Mouse (Mus musculus) midbrain, embryonic 15.5 days (tissue): ENCODE results near the gene Myo5c. TPM values are rescaled to one million over a fixed set of nuclear protein-coding genes. Genes with fewer than 3 reads are reported as not detected.

ENCODE experiments used
- ATAC-seq: fragments of 200-750 bp; cut with Nextera tagmentation; replicated peaks from 2 replicates; pipeline ENCODE4 v1.8.0; 2017; ENCODE audit warnings: moderate TSS enrichment
- H3K27ac ChIP-seq: fragments of 300-500 bp; sonication (generic); 2 replicates; pipeline ENCODE4 v1.5.1; 2015; ENCODE audit warnings: mild to moderate bottlenecking, inconsistent platforms
- H3K27me3 ChIP-seq: fragments of 300-500 bp; sonication (generic); replicated peaks from 2 replicates; pipeline ENCODE4 v1.6.1; 2015; ENCODE audit warnings: inconsistent platforms
- H3K36me3 ChIP-seq: fragments of 300-500 bp; sonication (generic); replicated peaks from 2 replicates; pipeline ENCODE4 v1.6.1; 2015; ENCODE audit warnings: inconsistent platforms
- H3K4me1 ChIP-seq: fragments of 300-500 bp; sonication (generic); 2 replicates; pipeline ENCODE4 v1.6.1; 2015; ENCODE audit warnings: inconsistent platforms
- H3K4me2 ChIP-seq: fragments of 300-500 bp; sonication (generic); 2 replicates; pipeline ENCODE4 v1.6.1; 2015; ENCODE audit warnings: inconsistent platforms, mild to moderate bottlenecking, moderate library complexity
- H3K4me3 ChIP-seq: fragments of 300-500 bp; sonication (generic); 2 replicates; pipeline ENCODE4 v1.5.1; 2015; ENCODE audit warnings: mild to moderate bottlenecking, inconsistent platforms
- H3K9ac ChIP-seq: fragments of 300-500 bp; sonication (generic); 2 replicates; pipeline ENCODE4 v1.6.1; 2015; ENCODE audit warnings: mild to moderate bottlenecking, inconsistent platforms
- H3K9me3 ChIP-seq: fragments of 300-500 bp; sonication (generic); 2 replicates; pipeline ENCODE4 v1.6.1; 2016; ENCODE audit warnings: inconsistent platforms
- WGBS: fragments of 180-500 bp; shearing (Covaris S2); methylation state at CpG from one replicate; pipeline ENCODE4 v1.1.7; 2015; ENCODE audit warnings: mixed read lengths; 5-methylcytosine and 5-hydroxymethylcytosine counted together
- polyA plus RNA-seq: library from polyadenylated mRNA; unstranded; fragments of >200 nt; fragmentation: Nextera tagmentation; extraction: Ambion mirVana; gene quantifications from 2 replicates; pipeline ENCODE4 v1.2.1, GENCODE M21; 2015

Myo5c gene
- polyA plus RNA-seq, 1 experiment from 2014 or later: 0.56 TPM

DNA sequence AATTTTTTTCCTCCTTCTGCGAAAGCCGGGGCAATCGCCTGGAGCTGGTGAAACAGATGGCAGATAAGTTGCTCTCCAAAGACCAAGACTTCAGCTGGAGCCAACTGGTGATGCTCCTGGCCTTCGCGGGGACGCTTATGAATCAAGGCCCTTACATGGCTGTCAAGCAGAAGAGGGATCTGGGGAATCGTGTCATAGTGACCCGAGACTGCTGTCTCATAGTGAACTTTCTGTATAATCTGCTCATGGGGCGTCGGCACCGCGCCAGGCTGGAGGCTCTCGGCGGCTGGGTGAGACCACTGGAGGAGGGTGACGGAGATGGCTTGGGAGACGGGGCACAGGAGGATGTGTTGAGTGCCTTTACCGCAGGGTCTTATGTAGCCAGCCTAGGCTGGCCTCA is 116.2 kb downstream of the Myo5c start:
- 93% methylated on average over 17 of the region's 17 CpGs for WGBS
- no peak overlapping the region for H3K4me3 ChIP-seq
- H3K4me1 ChIP-seq: no peaks in the 10 kb centered on the region
- H3K36me3 ChIP-seq: peaks cover 5% of the 10 kb centered on the region; the same call in 1 of the 2 replicates
- H3K4me2 ChIP-seq: no peak overlapping the region
- no peak overlapping the region for H3K27ac ChIP-seq
- no peak overlapping the region for H3K9ac ChIP-seq
- no peaks in the 10 kb centered on the region for H3K9me3 ChIP-seq
- H3K27me3 ChIP-seq: no peaks in the 10 kb centered on the region
- ATAC-seq: no peak

GRCm38 (mm10) chr9:75348641-75349040 is 116.8 kb downstream of the Myo5c start:
- no peaks in the 10 kb centered on the region for H3K4me1 ChIP-seq
- no peaks in the 10 kb centered on the region for H3K9me3 ChIP-seq
- H3K27ac ChIP-seq: no peak overlapping the region
- no peak overlapping the region for H3K4me2 ChIP-seq
- no peaks in the 10 kb centered on the region for H3K27me3 ChIP-seq
- no peak overlapping the region for H3K9ac ChIP-seq
- no peak for ATAC-seq
- no peak overlapping the region for H3K4me3 ChIP-seq
- 46% methylated on average over 3 of the region's 3 CpGs for WGBS
- H3K36me3 ChIP-seq: peaks cover 3% of the 10 kb centered on the region; the same call in 1 of the 2 replicates

GRCm38 (mm10) chr9:75353094-75353493 is 121.3 kb downstream of the Myo5c start:
- no peaks in the 10 kb centered on the region for H3K4me1 ChIP-seq
- H3K9me3 ChIP-seq: no peaks in the 10 kb centered on the region
- 76% methylated on average over 8 of the region's 8 CpGs for WGBS
- H3K27me3 ChIP-seq: no peaks in the 10 kb centered on the region
- no peak overlapping the region for H3K4me3 ChIP-seq
- H3K27ac ChIP-seq: no peak overlapping the region
- H3K4me2 ChIP-seq: no peak overlapping the region
- H3K36me3 ChIP-seq: no peaks in the 10 kb centered on the region
- H3K9ac ChIP-seq: no peak overlapping the region
- ATAC-seq: no peak

Other genes starting within 250 kb of the Myo5c start
- 190 and 192 TPM in 2 replicates for gene Arpp19, start 194.4 kb upstream of the Myo5c start, polyA plus RNA-seq
- 36.2 and 37.0 TPM in 2 replicates for gene Myo5a, start 161.0 kb upstream of the Myo5c start, polyA plus RNA-seq
- gene Gnb5, start 74.3 kb downstream of the Myo5c start, polyA plus RNA-seq: 65.1 and 69.5 TPM in 2 replicates
- gene Bcl2l10, start 115.7 kb downstream of the Myo5c start, polyA plus RNA-seq: not detected in 2 replicates
- 155 and 169 TPM in 2 replicates for gene Mapk6, start 178.0 kb downstream of the Myo5c start, polyA plus RNA-seq
- 45.9 and 46.4 TPM in 2 replicates for gene Leo1, start 209.5 kb downstream of the Myo5c start, polyA plus RNA-seq